Mouse (Mus musculus) macrophage (primary cell): ENCODE results near the gene Ncaph2. TPM values are rescaled to one million over a fixed set of nuclear protein-coding genes. Genes with fewer than 3 reads are reported as not detected.

Experiments used
- H3K27ac ChIP-seq: fragments of 350-480 bp; formaldehyde crosslinking; 2 replicates; pipeline ENCODE4 v1.9.0; 2021
- H3K36me3 ChIP-seq: fragments of 350-480 bp; formaldehyde crosslinking; 2 replicates; pipeline ENCODE4 v1.9.0; 2021; ENCODE audit errors: inconsistent target
- H3K4me3 ChIP-seq: fragments of 350-480 bp; formaldehyde crosslinking; 2 replicates; pipeline ENCODE4 v1.9.0; 2021; ENCODE audit errors: inconsistent target
- H3K79me2 ChIP-seq: fragments of 350-480 bp; formaldehyde crosslinking; 2 replicates; pipeline ENCODE4 v1.9.0; 2021; ENCODE audit errors: inconsistent target
- WGBS: methylation state at CpG from one replicate; pipeline ENCODE4 v1.1.7; 2026; ENCODE audit warnings: inconsistent platforms; ENCODE audit not compliant: missing documents; 5-methylcytosine and 5-hydroxymethylcytosine counted together
- polyA plus RNA-seq: library from polyadenylated mRNA; stranded (reverse); fragments of 250-400 nt; gene quantifications from 3 replicates; pipeline ENCODE4 v1.2.4, GENCODE M21; 2018; ENCODE audit warnings: inconsistent platforms

Gene Ncaph2
- polyA plus RNA-seq, 1 experiment from 2014 or later: 37.1 TPM

- Histone ChIP-seq H3K4me3 (no peak overlapping the region), H3K36me3 (no peaks in the 10 kb centered on the region), H3K27ac (no peak overlapping the region), H3K79me2 (no peaks in the 10 kb centered on the region)
- WGBS: 27% methylated on average over 4 of the region's 4 CpGs
Observed at GRCm38 (mm10) chr15:89323656-89324055, 31.9 kb upstream of the Ncaph2 start.

- Histone ChIP-seq H3K79me2 (no peaks in the 10 kb centered on the region), H3K27ac (no peak overlapping the region), H3K4me3 (no peak overlapping the region), H3K36me3 (no peaks in the 10 kb centered on the region)
- 100% methylated on average over 4 of the region's 5 CpGs for WGBS
Observed at GRCm38 (mm10) chr15:89326441-89326840, 29.1 kb upstream of the Ncaph2 start.

- WGBS: 88% methylated on average over 7 of the region's 7 CpGs
- Histone ChIP-seq H3K4me3 (no peak within 1 kb of the TSS), H3K79me2 (no peaks in the 10 kb centered on the region), H3K36me3 (no peaks in the 10 kb centered on the region), H3K27ac (no peak within 1 kb of the TSS)
Observed at GRCm38 (mm10) chr15:89334271-89334670, 21.2 kb upstream of the Ncaph2 start, which contains the start of gene Miox. Miox (plus strand) TSS chr15:89334398.

- H3K27ac ChIP-seq: no peak overlapping the region
- 91% methylated on average over 17 of the region's 17 CpGs for whole genome bisulfite sequencing
- H3K36me3 ChIP-seq: no peaks in the 10 kb centered on the region
- no peak overlapping the region for H3K4me3 ChIP-seq
- no peaks in the 10 kb centered on the region for H3K79me2 ChIP-seq
Observed at GRCm38 (mm10) chr15:89334774-89335537, 20.6 kb upstream of the Ncaph2 start.

GRCm38 (mm10) chr15:89336422-89336821, 19.1 kb upstream of the Ncaph2 start:
- Histone ChIP-seq H3K36me3 (no peaks in the 10 kb centered on the region), H3K27ac (no peak overlapping the region), H3K4me3 (no peak overlapping the region), H3K79me2 (no peaks in the 10 kb centered on the region)
- WGBS: 86% methylated on average over 14 of the region's 14 CpGs

GRCm38 (mm10) chr15:89339696-89340095, 15.8 kb upstream of the Ncaph2 start:
- H3K27ac ChIP-seq: no peak overlapping the region
- no peaks in the 10 kb centered on the region for H3K79me2 ChIP-seq
- WGBS: 11% methylated on average over 1 of the region's 2 CpGs
- no peaks in the 10 kb centered on the region for H3K36me3 ChIP-seq
- H3K4me3 ChIP-seq: no peak overlapping the region

- H3K36me3 ChIP-seq: no peaks in the 10 kb centered on the region
- H3K79me2 ChIP-seq: no peaks in the 10 kb centered on the region
- no peak overlapping the region for H3K4me3 ChIP-seq
- WGBS: 15% methylated on average over 3 of the region's 3 CpGs
- H3K27ac ChIP-seq: no peak overlapping the region
Observed at GRCm38 (mm10) chr15:89340136-89340535, 15.4 kb upstream of the Ncaph2 start.

- 89% methylated on average over 1 of the region's 1 CpGs for WGBS
- Histone ChIP-seq H3K79me2 (no peaks in the 10 kb centered on the region), H3K36me3 (no peaks in the 10 kb centered on the region), H3K27ac (no peak overlapping the region), H3K4me3 (no peak overlapping the region)
Observed at GRCm38 (mm10) chr15:89341678-89342077, 13.8 kb upstream of the Ncaph2 start.

GRCm38 (mm10) chr15:89343325-89343724, 12.2 kb upstream of the Ncaph2 start:
- Histone ChIP-seq H3K27ac (no peak overlapping the region), H3K4me3 (no peak overlapping the region), H3K36me3 (no peaks in the 10 kb centered on the region), H3K79me2 (no peaks in the 10 kb centered on the region)
- 62% methylated on average over 3 of the region's 3 CpGs for WGBS

GRCm38 (mm10) chr15:89350447-89350846, 5.1 kb upstream of the Ncaph2 start:
- WGBS: 100% methylated on average over 5 of the region's 5 CpGs
- H3K79me2 ChIP-seq: peaks cover 18% of the 10 kb centered on the region
- no peak overlapping the region for H3K4me3 ChIP-seq
- no peak overlapping the region for H3K27ac ChIP-seq
- peaks cover 22% of the 10 kb centered on the region; the same call in 1 of the 2 replicates for H3K36me3 ChIP-seq

GRCm38 (mm10) chr15:89351302-89351701, 4.2 kb upstream of the Ncaph2 start:
- Histone ChIP-seq H3K79me2 (peaks cover 25% of the 10 kb centered on the region), H3K36me3 (peaks cover 22% of the 10 kb centered on the region; the same call in 1 of the 2 replicates), H3K4me3 (no peak overlapping the region), H3K27ac (no peak overlapping the region)
- 97% methylated on average over 15 of the region's 15 CpGs for WGBS

- no peak overlapping the region for H3K27ac ChIP-seq
- no peak overlapping the region for H3K4me3 ChIP-seq
- H3K36me3 ChIP-seq: peaks cover 22% of the 10 kb centered on the region; the same call in 1 of the 2 replicates
- WGBS: 96% methylated on average over 10 of the region's 14 CpGs
- H3K79me2 ChIP-seq: peaks cover 33% of the 10 kb centered on the region
Observed at GRCm38 (mm10) chr15:89352054-89352453, 3.5 kb upstream of the Ncaph2 start.

GRCm38 (mm10) chr15:89352795-89353194, 2.7 kb upstream of the Ncaph2 start:
- Histone ChIP-seq H3K27ac (no peak overlapping the region), H3K36me3 (peaks cover 22% of the 10 kb centered on the region; the same call in 1 of the 2 replicates), H3K4me3 (no peak overlapping the region), H3K79me2 (peaks cover 40% of the 10 kb centered on the region)
- WGBS: 100% methylated on average over 12 of the region's 12 CpGs

GRCm38 (mm10) chr15:89353837-89354236, 1.7 kb upstream of the Ncaph2 start:
- 93% methylated on average over 16 of the region's 16 CpGs for WGBS
- Histone ChIP-seq H3K36me3 (peaks cover 22% of the 10 kb centered on the region; the same call in 1 of the 2 replicates), H3K4me3 (no peak overlapping the region), H3K27ac (no peak overlapping the region), H3K79me2 (peaks cover 50% of the 10 kb centered on the region)

GRCm38 (mm10) chr15:89354455-89354854, 1.1 kb upstream of the Ncaph2 start:
- Histone ChIP-seq H3K4me3 (peak overlapping the region; percentile 94), H3K36me3 (peaks cover 22% of the 10 kb centered on the region; the same call in 1 of the 2 replicates), H3K79me2 (peaks cover 57% of the 10 kb centered on the region), H3K27ac (no peak overlapping the region)
- 77% methylated on average over 7 of the region's 7 CpGs for WGBS
